Mouse (Mus musculus): ENCODE results near the gene Zfp583.

Zfp583 gene

GRCm38 (mm10) chr7:6285842-6286705, 45.0 kb downstream of the Zfp583 start, which contains the start of gene Zfp667:
TSS of gene Zfp667 (plus strand) at chr7:6286579.
- peak; percentile 92 for DNase-seq (ENCODE audit: low read depth, low spot score)

GRCm38 (mm10) chr7:6285366-6285765, 45.7 kb downstream of the Zfp583 start:
- DNase-seq (ENCODE audit: low read depth, low spot score): no peak

GRCm38 (mm10) chr7:6284442-6285012, 46.6 kb downstream of the Zfp583 start:
- no peak for DNase-seq (ENCODE audit: low read depth, low spot score)

GRCm38 (mm10) chr7:6283451-6284075, 47.5 kb downstream of the Zfp583 start:
- peak; percentile 74 for DNase-seq (ENCODE audit: low read depth, low spot score)

GRCm38 (mm10) chr7:6282749-6283148, 48.3 kb downstream of the Zfp583 start:
- DNase-seq (ENCODE audit: low read depth, low spot score): peak; percentile 68

GRCm38 (mm10) chr7:6277906-6278305, 53.2 kb downstream of the Zfp583 start:
- no peak for DNase-seq (ENCODE audit: low read depth, low spot score)

- DNase-seq (ENCODE audit: low read depth, low spot score): no peak
These were observed 65.4 kb downstream of the Zfp583 start for GRCm38 (mm10) chr7:6265695-6266094.

Data from retina, adult 2 months (tissue).